Mouse (Mus musculus) MEL (cell line): ENCODE data around the gene Dolpp1. TPM values are rescaled to one million over a fixed set of nuclear protein-coding genes. Genes with fewer than 3 reads are reported as not detected.

ENCODE experiments used
- DNase-seq: peaks from one replicate; pipeline ENCODE4 v3.0.0; 2011; ENCODE audit warnings: low read depth, low spot score
- H3K27ac ChIP-seq: 2 replicates; pipeline ENCODE4 v1.5.1; 2012; ENCODE audit warnings: low read depth, mild to moderate bottlenecking, control low read depth, low read length, moderate library complexity; ENCODE audit not compliant: control insufficient read depth
- H3K27me3 ChIP-seq, 2 experiments: fragments of 150-350 bp in 1 of 2; sonication (generic) in 1 of 2; 2 replicates each; pipeline ENCODE4 v1.6.1; 2012; ENCODE audit warnings: low read length in 2 of 2, mild to moderate bottlenecking in 2 of 2, improper control_type of control experiment in 1 of 2, moderate library complexity in 1 of 2; ENCODE audit not compliant: insufficient read depth in 2 of 2, control insufficient read depth in 1 of 2
- H3K36me3 ChIP-seq, 2 experiments: 2 replicates each; pipeline ENCODE4 v1.6.1; 2012 to 2014; ENCODE audit warnings: low read length in 2 of 2, improper control_type of control experiment in 1 of 2, inconsistent platforms in 1 of 2, mild to moderate bottlenecking in 1 of 2; ENCODE audit not compliant: insufficient read depth in 2 of 2, control insufficient read depth in 1 of 2
- H3K4me1 ChIP-seq, 2 experiments: fragments of 150-350 bp in 1 of 2; sonication (generic) in 1 of 2; 2 replicates each; pipeline ENCODE4 v1.6.1; 2012; ENCODE audit warnings: low read length in 2 of 2, improper control_type of control experiment in 1 of 2, mild to moderate bottlenecking in 1 of 2; ENCODE audit not compliant: insufficient read depth in 2 of 2, control insufficient read depth in 1 of 2
- H3K4me3 ChIP-seq, 2 experiments: fragments of 150-350 bp in 1 of 2; sonication (generic) in 1 of 2; 2 replicates each; pipeline ENCODE4 v1.5.1; 2012; ENCODE audit warnings: low read depth in 2 of 2, low read length in 2 of 2, mild to moderate bottlenecking in 2 of 2, moderate library complexity in 2 of 2, control low read depth in 1 of 2, improper control_type of control experiment in 1 of 2; ENCODE audit not compliant: control insufficient read depth in 1 of 2, insufficient read depth in 1 of 2
- H3K79me2 ChIP-seq: 2 replicates; pipeline ENCODE4 v1.6.1; 2012; ENCODE audit warnings: mild to moderate bottlenecking, low read length, moderate library complexity; ENCODE audit not compliant: control insufficient read depth, poor library complexity, insufficient read depth
- H3K9ac ChIP-seq: 2 replicates; pipeline ENCODE4 v1.6.1; 2012; ENCODE audit warnings: low read depth, mild to moderate bottlenecking, control low read depth, low read length, moderate library complexity; ENCODE audit not compliant: control insufficient read depth, poor library complexity, severe bottlenecking
- H3K9me3 ChIP-seq: fragments of 150-350 bp; sonication (generic); replicated peaks from 2 replicates; pipeline ENCODE4 v1.6.1; 2012; ENCODE audit warnings: mild to moderate bottlenecking, low read length, improper control_type of control experiment, moderate library complexity; ENCODE audit not compliant: insufficient read depth
- CTCF ChIP-seq, 3 experiments: IDR thresholded peaks in 2 of 3; conservative IDR thresholded peaks in 1 of 3; 2 replicates each; pipeline ENCODE4 v1.5.1; 2011 to 2012; ENCODE audit warnings: low read length in 3 of 3, low read depth in 2 of 3, mild to moderate bottlenecking in 2 of 3, improper control_type of control experiment in 1 of 3, inconsistent platforms in 1 of 3, mixed read lengths in 1 of 3, moderate library complexity in 1 of 3; ENCODE audit not compliant: control insufficient read depth in 1 of 3, insufficient read depth in 1 of 3, poor library complexity in 1 of 3, severe bottlenecking in 1 of 3
- E2F4 ChIP-seq: IDR thresholded peaks from 2 replicates; pipeline ENCODE4 v1.6.1; 2011; ENCODE audit warnings: low read depth, low read length, improper control_type of control experiment, borderline replicate concordance
- ELF1 ChIP-seq: IDR thresholded peaks from 2 replicates; pipeline ENCODE4 v1.6.1; 2014; ENCODE audit warnings: low read depth, mild to moderate bottlenecking, inconsistent platforms, low read length, improper control_type of control experiment, moderate library complexity
- ETS1 ChIP-seq: IDR thresholded peaks from 2 replicates; pipeline ENCODE4 v1.6.1; 2012; ENCODE audit warnings: low read depth, mild to moderate bottlenecking, inconsistent platforms, low read length, improper control_type of control experiment, moderate library complexity
- KAT2A ChIP-seq: conservative IDR thresholded peaks from 2 replicates; pipeline ENCODE4 v1.6.1; 2012; ENCODE audit warnings: low read depth, low read length, improper control_type of control experiment, inconsistent platforms
- MAX ChIP-seq: IDR thresholded peaks from 2 replicates; pipeline ENCODE4 v1.6.1; 2011; ENCODE audit warnings: low read length, improper control_type of control experiment
- MXI1 ChIP-seq: IDR thresholded peaks from 2 replicates; pipeline ENCODE4 v1.6.1; 2011; ENCODE audit warnings: mild to moderate bottlenecking, low read depth, low read length, improper control_type of control experiment
- MYB ChIP-seq: IDR thresholded peaks from 2 replicates; pipeline ENCODE4 v1.6.1; 2011; ENCODE audit warnings: mild to moderate bottlenecking, low read depth, low read length, improper control_type of control experiment
- NELFE ChIP-seq: IDR thresholded peaks from 2 replicates; pipeline ENCODE4 v1.6.1; 2011; ENCODE audit warnings: low read depth, low read length, improper control_type of control experiment
- SIN3A ChIP-seq: IDR thresholded peaks from 2 replicates; pipeline ENCODE4 v1.6.1; 2012; ENCODE audit warnings: low read length, improper control_type of control experiment, inconsistent platforms
- TAL1 ChIP-seq: IDR thresholded peaks from 2 replicates; pipeline ENCODE4 v1.6.1; 2012; ENCODE audit warnings: mild to moderate bottlenecking, inconsistent platforms, low read length, moderate library complexity, mixed read lengths
- TBP ChIP-seq: IDR thresholded peaks from 2 replicates; pipeline ENCODE4 v1.8.0; 2011; ENCODE audit warnings: low read depth, low read length, improper control_type of control experiment
- UBTF ChIP-seq: IDR thresholded peaks from 2 replicates; pipeline ENCODE4 v1.6.1; 2012; ENCODE audit warnings: low read depth, mild to moderate bottlenecking, inconsistent platforms, low read length, improper control_type of control experiment, moderate library complexity, borderline replicate concordance; ENCODE audit not compliant: insufficient read depth
- USF2 ChIP-seq, 2 experiments: IDR thresholded peaks; 2 replicates each; pipeline ENCODE4 v1.6.1; 2011 to 2012; ENCODE audit warnings: improper control_type of control experiment in 2 of 2, low read length in 2 of 2, borderline replicate concordance in 1 of 2, inconsistent platforms in 1 of 2, low read depth in 1 of 2, mild to moderate bottlenecking in 1 of 2; ENCODE audit not compliant: insufficient read depth in 1 of 2
- ZKSCAN1 ChIP-seq: IDR thresholded peaks from 2 replicates; pipeline ENCODE4 v1.6.1; 2012; ENCODE audit warnings: low read depth, mild to moderate bottlenecking, inconsistent platforms, low read length, improper control_type of control experiment, moderate library complexity
- ZMIZ1 ChIP-seq: IDR thresholded peaks from 2 replicates; pipeline ENCODE4 v1.6.1; 2012; ENCODE audit warnings: low read depth, mild to moderate bottlenecking, inconsistent platforms, low read length, improper control_type of control experiment, moderate library complexity
- polyA plus RNA-seq, 2 experiments: library from polyadenylated mRNA; stranded (reverse) in 1 of 2; unstranded in 1 of 2; fragments of >175 nt in 1 of 2; fragments of >200 nt in 1 of 2; gene quantifications; 2 replicates each; pipeline versions ENCODE4 v1.2.1 to v1.2.4; 2012; ENCODE audit warnings: low replicate concordance in 2 of 2, low read depth in 1 of 2; ENCODE audit not compliant: insufficient read length in 2 of 2, insufficient read depth in 1 of 2, missing spikeins in 1 of 2
- total RNA-seq: library from RNA; depleted of rRNA; stranded (reverse); fragments of 300-350 nt; gene quantifications from 2 replicates; pipeline ENCODE4 v1.2.3, GENCODE M21; 2012

Dolpp1 gene
- total and polyA plus RNA-seq, 3 experiments: 28.0 to 37.5 TPM; not detected in 1

GRCm38 (mm10) chr2:30366203-30366602 is 25.9 kb upstream of the Dolpp1 start:
- peaks cover 15% of the 10 kb centered on the region for H3K79me2 ChIP-seq
- TF ChIP-seq NELFE (no peak), MXI1 (no peak), ZMIZ1 (no peak), USF2 (IDR thresholded peaks at IDR 0.05; ENCODE audit: borderline replicate concordance in 1 of 2, insufficient read depth in 1 of 2, low read depth in 1 of 2, low read length in 2 of 2) (no peak), SIN3A (no peak), TAL1 (no peak), ELF1 (no peak), CTCF (IDR thresholded peaks at IDR 0.05 in 2 of 3, conservative IDR thresholded peaks at IDR 0.05 in 1 of 3; ENCODE audit: control insufficient read depth in 1 of 3, insufficient read depth in 1 of 3, low read depth in 2 of 3, low read length in 3 of 3, poor library complexity in 1 of 3, severe bottlenecking in 1 of 3) (no peak), ETS1 (no peak), E2F4 (no peak), ZKSCAN1 (no peak), MAX (no peak), TBP (no peak)
- TF ChIP-seq, all 39 proteins: peak for 0
- no peak for DNase-seq
- Histone ChIP-seq H3K27me3 (no peaks in the 10 kb centered on the region), H3K9ac (no peak overlapping the region), H3K36me3 (no peaks in the 10 kb centered on the region; a peak in 2 of 4 replicates), H3K9me3 (no peaks in the 10 kb centered on the region), H3K4me3 (no peak overlapping the region), H3K4me1 (0 out of 4 replicates have a peak, but pooled peaks cover 0 to 2% of the 10 kb centered on the region in 2 experiments), H3K27ac (no peak overlapping the region)

GRCm38 (mm10) chr2:30371544-30371943 is 20.5 kb upstream of the Dolpp1 start:
- Histone ChIP-seq H3K27ac (no peak overlapping the region), H3K36me3 (no peaks in the 10 kb centered on the region; a peak in 1 of 4 replicates), H3K79me2 (no peaks in the 10 kb centered on the region), H3K4me1 (no peaks in the 10 kb centered on the region), H3K9me3 (no peaks in the 10 kb centered on the region), H3K4me3 (no peak overlapping the region), H3K27me3 (no peaks in the 10 kb centered on the region), H3K9ac (no peak overlapping the region)
- DNase-seq: no peak
- TF ChIP-seq KAT2A (no peak), MYB (no peak), UBTF (no peak)
- TF ChIP-seq, all 39 proteins: peak for 0
